In the genomic region with DNA sequence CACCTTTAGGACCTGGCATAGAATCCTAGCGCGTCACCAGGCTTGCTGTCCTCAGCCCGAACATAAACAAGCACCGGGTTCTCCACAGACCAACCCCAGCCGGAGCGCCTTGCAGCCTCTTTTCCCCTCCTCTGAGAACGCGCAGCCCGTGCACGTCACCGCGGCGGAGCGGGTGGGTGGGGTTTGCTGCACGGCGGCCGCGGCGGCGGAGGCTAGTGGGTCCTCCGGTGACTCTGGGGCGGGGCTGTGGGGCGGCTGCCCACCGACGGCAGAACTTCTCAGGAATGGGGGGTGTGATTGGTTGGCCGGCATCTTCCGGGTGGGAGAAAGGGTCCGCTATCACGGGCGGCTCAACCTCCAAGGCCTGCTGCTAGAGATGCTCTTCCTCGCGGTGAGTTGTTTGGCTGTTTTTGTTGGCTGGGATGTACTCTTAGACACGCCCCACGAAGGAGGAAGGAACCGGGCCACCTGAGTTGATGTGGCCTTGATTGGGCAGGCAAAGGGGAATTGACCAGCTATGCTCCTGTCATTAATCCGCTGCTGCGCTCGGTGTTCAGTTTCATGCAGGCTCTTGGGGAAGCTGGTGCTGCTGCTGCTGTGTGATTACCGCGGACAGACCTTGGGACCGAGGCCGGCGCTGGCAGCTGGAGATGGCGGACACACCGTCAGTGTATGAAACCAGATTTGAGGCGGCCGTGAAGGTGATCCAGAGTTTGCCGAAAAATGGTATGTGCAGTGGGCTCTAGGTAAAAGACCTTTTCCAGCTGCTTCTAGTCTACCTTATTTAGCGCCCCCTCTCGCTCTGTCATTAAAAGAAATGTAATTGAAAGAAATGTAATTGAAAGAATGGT, we compare ENCODE assay signal across 8 mouse cellular contexts. TPM values are rescaled to one million over a fixed set of nuclear protein-coding genes. Genes with fewer than 3 reads are reported as not detected.
DNase-seq lines count a peak whose midpoint lies in the region; ATAC-seq and TF ChIP-seq lines count a peak whose summit lies in the region.

No protein-coding gene starts in this region.

- WGBS in heart, embryonic 10.5 days, result under 1% methylated on average over 50 of the region's 50 CpGs
- under 1% methylated on average over 50 of the region's 50 CpGs for WGBS in kidney, embryonic 15.5 days

- peak overlapping the region; percentile 80 for H3K9ac ChIP-seq in kidney, embryonic 15.5 days

- peak overlapping the region; percentile 97 for H3K4me2 ChIP-seq in kidney, embryonic 15.5 days

- peak; percentile 88; the same call in 1 of the 2 replicates for TF ChIP-seq POLR2A in bone marrow macrophage, adult 2 months (IDR thresholded peaks at IDR 0.05; ENCODE audit: borderline replicate concordance, low read depth, low read length)
- peak; percentile 89 for TF ChIP-seq POLR2A in embryonic fibroblast, embryonic 13.5 days (IDR thresholded peaks at IDR 0.05; ENCODE audit: low read depth, low read length)

- H3K9me3 ChIP-seq in heart, embryonic 10.5 days, result no peaks in the 10 kb centered on the region
- no peaks in the 10 kb centered on the region for H3K9me3 ChIP-seq in kidney, embryonic 15.5 days (replicated peaks)

- no peaks in the 10 kb centered on the region for H3K27me3 ChIP-seq in heart, embryonic 10.5 days (ENCODE audit: insufficient read depth, poor library complexity, severe bottlenecking)
- no peaks in the 10 kb centered on the region for H3K27me3 ChIP-seq in kidney, embryonic 15.5 days

- peak overlapping the region; percentile 86 for H3K27ac ChIP-seq in bone marrow macrophage, adult 2 months (ENCODE audit: insufficient read depth, low read depth, low read length)
- peak overlapping the region; percentile 88 for H3K27ac ChIP-seq in embryonic fibroblast, embryonic 13.5 days (ENCODE audit: insufficient read depth, low read length)
- peak overlapping the region; percentile 91 for H3K27ac ChIP-seq in heart, embryonic 10.5 days
- H3K27ac ChIP-seq in kidney, embryonic 15.5 days, result peak overlapping the region; percentile 97

- peak; percentile 94 for ATAC-seq in kidney, embryonic 15.5 days (replicated peaks; ENCODE audit: low FRiP score)
- peak; percentile 72 for ATAC-seq in monocyte, adult 5-6 weeks (replicated peaks; ENCODE audit: insufficient number of reproducible peaks, low FRiP score, low TSS enrichment, poor library complexity, severe bottlenecking)

- H3K4me1 ChIP-seq in bone marrow macrophage, adult 2 months (ENCODE audit: control insufficient read depth, insufficient read depth, low read length), result peaks cover 7% of the 10 kb centered on the region
- H3K4me1 ChIP-seq in embryonic fibroblast, embryonic 13.5 days (ENCODE audit: control insufficient read depth, insufficient read depth, low read length), result no peaks in the 10 kb centered on the region
- no peaks in the 10 kb centered on the region for H3K4me1 ChIP-seq in heart, embryonic 10.5 days
- peaks cover 8% of the 10 kb centered on the region; the same call in 1 of the 2 replicates for H3K4me1 ChIP-seq in kidney, embryonic 15.5 days

- TF ChIP-seq CTCF in bone marrow macrophage, adult 2 months (IDR thresholded peaks at IDR 0.05; ENCODE audit: low read depth, low read length), result peak; percentile 28; the same call in 1 of the 2 replicates
- no peak for TF ChIP-seq CTCF in embryonic fibroblast, embryonic 13.5 days (IDR thresholded peaks at IDR 0.05; ENCODE audit: borderline replicate concordance, insufficient read depth, low read length)

- DNase-seq in A20 (ENCODE audit: low read depth, low spot score) (peak; percentile 96), liver (peak; percentile 95)
- DNase-seq in heart, embryonic 10.5 days (ENCODE audit: low spot score), result peak; percentile 97
- peak; percentile 94 to 97 for DNase-seq in spleen, postnatal 4 days (ENCODE audit: low spot score in 2 of 2)

- peak overlapping the region; percentile 95 for H3K4me3 ChIP-seq in bone marrow macrophage, adult 2 months (ENCODE audit: insufficient read depth, low read length)
- H3K4me3 ChIP-seq in embryonic fibroblast, embryonic 13.5 days (ENCODE audit: insufficient read depth, low read length), result peak overlapping the region; percentile 89
- H3K4me3 ChIP-seq in heart, embryonic 10.5 days, result peak overlapping the region; percentile 69
- H3K4me3 ChIP-seq in kidney, embryonic 15.5 days (replicated peaks), result peak overlapping the region; percentile 68

- 0 out of 2 replicates have a peak, but pooled peaks cover 2% of the 10 kb centered on the region for H3K36me3 ChIP-seq in heart, embryonic 10.5 days
- H3K36me3 ChIP-seq in kidney, embryonic 15.5 days, result peaks cover 13% of the 10 kb centered on the region; the same call in 1 of the 2 replicates

RNA-seq across cellular contexts. Expression of gene Acbd5, which starts 1.2 kb away (rescaled TPM):
- 69.1 and 71.5 TPM in 2 replicates for polyA plus RNA-seq in bone marrow macrophage, adult 2 months (2012; ENCODE audit: insufficient read depth, insufficient read length, missing spikeins)
- polyA plus RNA-seq in embryonic fibroblast, embryonic 13.5 days (2011; ENCODE audit: insufficient read length, low read depth, missing spikeins), result 40.7 and 48.6 TPM in 2 replicates
- 26.2 and 29.6 TPM in 2 replicates for polyA plus RNA-seq in heart, embryonic 10.5 days (2016; fragmentation: Nextera tagmentation; extraction: Ambion mirVana)
- polyA plus RNA-seq in kidney, embryonic 15.5 days (2015; fragmentation: Nextera tagmentation; extraction: Ambion mirVana), result 34.0 and 34.2 TPM in 2 replicates
- total RNA-seq in monocyte, adult 5-6 weeks (2017), result 72.4 to 106 TPM (median 81.4 TPM) in 3 replicates

RNA-seq across cellular contexts. Expression of gene Abi1, which starts 29.1 kb away (rescaled TPM):
- polyA plus RNA-seq in bone marrow macrophage, adult 2 months (2012; ENCODE audit: insufficient read depth, insufficient read length, missing spikeins), result 244 and 268 TPM in 2 replicates
- polyA plus RNA-seq in embryonic fibroblast, embryonic 13.5 days (2011; ENCODE audit: insufficient read length, low read depth, missing spikeins), result 135 TPM in 2 replicates
- polyA plus RNA-seq in heart, embryonic 10.5 days (2016; fragmentation: Nextera tagmentation; extraction: Ambion mirVana), result 33.3 and 34.7 TPM in 2 replicates
- polyA plus RNA-seq in kidney, embryonic 15.5 days (2015; fragmentation: Nextera tagmentation; extraction: Ambion mirVana), result 47.6 and 50.9 TPM in 2 replicates
- 253 to 335 TPM (median 321 TPM) in 3 replicates for total RNA-seq in monocyte, adult 5-6 weeks (2017)

Comparison
In these comparisons a context has a peak if more than half of its experiments do, and no peak if none do; other contexts are left out.
1. Peak in every context shown above with its lines: DNase-seq, ATAC-seq, H3K4me3 ChIP-seq and H3K27ac ChIP-seq.